Mouse (Mus musculus): ENCODE results near the gene Zfp963. TPM values are rescaled to one million over a fixed set of nuclear protein-coding genes. Genes with fewer than 3 reads are reported as not detected.

Gene Zfp963
- total RNA-seq (2021), result 1 to 10 TPM; 5.0 to 6.4 TPM
- long read RNA-seq, experiment 1, partial matches to known transcripts, result 1 of 3 reads
- long read RNA-seq, experiment 1, other reads (novel, unspliced or antisense), result 0 of 3 reads
- long read RNA-seq, experiment 2, partial matches to known transcripts, result 1 of 4 reads
- long read RNA-seq, experiment 2, other reads (novel, unspliced or antisense), result 0 of 4 reads

- DNase-seq (ENCODE audit: low spot score in 2 of 2), result peak; percentile 82 to 91
Observed at GRCm38 (mm10) chr8:69749544-69750454, at the start of gene Zfp963. TSS of gene Zfp963 (minus strand) at chr8:69749970.

- DNase-seq (ENCODE audit: low spot score in 2 of 2), result no peak
Observed at GRCm38 (mm10) chr8:69799261-69799660, 49.5 kb upstream of the Zfp963 start.

- no peak for DNase-seq (ENCODE audit: low spot score in 2 of 2)
Observed at GRCm38 (mm10) chr8:69797661-69798060, 47.9 kb upstream of the Zfp963 start.

- DNase-seq (ENCODE audit: low spot score in 2 of 2), result no peak
Observed at GRCm38 (mm10) chr8:69796721-69797345, 47.1 kb upstream of the Zfp963 start.

- DNase-seq (ENCODE audit: low spot score in 2 of 2), result no peak
Observed at GRCm38 (mm10) chr8:69794901-69795300, 45.1 kb upstream of the Zfp963 start.

GRCm38 (mm10) chr8:69794096-69794495 is 44.3 kb upstream of the Zfp963 start:
- no peak for DNase-seq (ENCODE audit: low spot score in 2 of 2)

GRCm38 (mm10) chr8:69793666-69794065 is 43.9 kb upstream of the Zfp963 start:
- DNase-seq (ENCODE audit: low spot score in 2 of 2), result no peak

- DNase-seq (ENCODE audit: low spot score in 2 of 2), result no peak
Observed at GRCm38 (mm10) chr8:69791415-69792068, 41.8 kb upstream of the Zfp963 start.

GRCm38 (mm10) chr8:69790773-69791367 is 41.1 kb upstream of the Zfp963 start, which contains the start of the genes Atp13a1 and Zfp866:
TSS of gene Atp13a1 (plus strand) at chr8:69791163.
TSS of gene Zfp866 (minus strand) at chr8:69791178.
- peak; percentile 71 to 82 for DNase-seq (ENCODE audit: low spot score in 2 of 2)

GRCm38 (mm10) chr8:69790364-69790763 is 40.6 kb upstream of the Zfp963 start:
- DNase-seq (ENCODE audit: low spot score in 2 of 2), result no peak

- DNase-seq (ENCODE audit: low spot score in 2 of 2), result no peak
Observed at GRCm38 (mm10) chr8:69789731-69790130, 40.0 kb upstream of the Zfp963 start.

- DNase-seq (ENCODE audit: low spot score in 2 of 2), result no peak
Observed at GRCm38 (mm10) chr8:69789105-69789504, 39.3 kb upstream of the Zfp963 start.

- DNase-seq (ENCODE audit: low spot score in 2 of 2), result no peak
Observed at GRCm38 (mm10) chr8:69777111-69777510, 27.3 kb upstream of the Zfp963 start.

- no peak for DNase-seq (ENCODE audit: low spot score in 2 of 2)
Observed at GRCm38 (mm10) chr8:69775149-69775534, 25.4 kb upstream of the Zfp963 start.

GRCm38 (mm10) chr8:69774503-69775148 is 24.9 kb upstream of the Zfp963 start, which contains the start of gene Gm20422:
TSS of gene Gm20422 (minus strand) at chr8:69774886.
- DNase-seq (ENCODE audit: low spot score in 2 of 2), result peak; percentile 52 to 71

- DNase-seq (ENCODE audit: low spot score in 2 of 2), result no peak
Observed at GRCm38 (mm10) chr8:69772106-69772505, 22.3 kb upstream of the Zfp963 start.

- no peak for DNase-seq (ENCODE audit: low spot score in 2 of 2)
Observed at GRCm38 (mm10) chr8:69771221-69771620, 21.5 kb upstream of the Zfp963 start.

GRCm38 (mm10) chr8:69761814-69762445 is 12.2 kb upstream of the Zfp963 start:
- no peak for DNase-seq (ENCODE audit: low spot score in 2 of 2)

GRCm38 (mm10) chr8:69758316-69758715 is 8.5 kb upstream of the Zfp963 start:
- DNase-seq (ENCODE audit: low spot score in 2 of 2), result no peak

GRCm38 (mm10) chr8:69752437-69752836 is 2.7 kb upstream of the Zfp963 start:
- DNase-seq (ENCODE audit: low spot score in 2 of 2), result no peak
